Mouse (Mus musculus): ENCODE measurements around the gene Plxnb1. TPM values are rescaled to one million over a fixed set of nuclear protein-coding genes. Genes with fewer than 3 reads are reported as not detected.

Gene Plxnb1
- polyA plus RNA-seq, 1 experiment from 2014 or later: 3.0 TPM

- Histone ChIP-seq H3K4me1 (replicated peaks; ENCODE audit: control insufficient read depth, insufficient read depth) (no peaks in the 10 kb centered on the region), H3K4me2 (replicated peaks; ENCODE audit: low read depth) (no peak overlapping the region), H3K9me3 (ENCODE audit: control insufficient read depth, low read length) (no peaks in the 10 kb centered on the region), H3K27ac (replicated peaks) (no peak overlapping the region), H3K4me3 (ENCODE audit: low read depth, low read length) (no peak overlapping the region), H3K27me3 (ENCODE audit: control insufficient read depth, insufficient read depth, low read length) (no peaks in the 10 kb centered on the region), H3K36me3 (ENCODE audit: control insufficient read depth, insufficient read depth, low read length) (peaks cover 25% of the 10 kb centered on the region), H3K9ac (ENCODE audit: low read length) (no peak overlapping the region)
- DNase-seq (ENCODE audit: low spot score) (peak; percentile 9), ATAC-seq (ENCODE audit: low FRiP score, low TSS enrichment) (no peak)
- 79% methylated on average over 8 of the region's 8 CpGs for WGBS
- TF ChIP-seq CTCF (IDR thresholded peaks at IDR 0.05; ENCODE audit: low read depth) (no peak), EP300 (optimal IDR thresholded peaks at IDR 0.05) (no peak)
Observed at GRCm38 (mm10) chr9:109113331-109113730, 18.1 kb downstream of the Plxnb1 start.

DNA sequence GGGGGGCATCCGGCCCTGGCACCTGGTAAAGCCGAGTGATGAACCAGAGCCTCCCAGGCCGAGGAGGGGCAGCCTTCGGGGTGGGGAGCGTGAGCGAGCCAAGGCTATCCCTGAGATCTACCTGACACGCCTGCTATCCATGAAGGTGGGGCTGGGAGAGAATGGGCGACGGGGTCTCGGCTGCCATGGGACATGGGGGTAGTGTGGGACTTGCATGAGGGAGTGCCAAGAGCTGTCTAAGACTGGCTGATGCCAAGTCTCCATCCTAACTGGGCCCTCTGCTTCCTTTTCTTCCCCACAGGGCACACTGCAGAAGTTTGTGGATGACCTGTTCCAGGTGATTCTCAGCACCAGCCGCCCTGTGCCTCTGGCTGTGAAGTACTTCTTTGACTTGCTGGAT, 19.1 kb downstream of the Plxnb1 start:
- peaks cover 23% of the 10 kb centered on the region for H3K36me3 ChIP-seq (ENCODE audit: control insufficient read depth, insufficient read depth, low read length)
- DNase-seq (ENCODE audit: low spot score): peak; percentile 11

DNA sequence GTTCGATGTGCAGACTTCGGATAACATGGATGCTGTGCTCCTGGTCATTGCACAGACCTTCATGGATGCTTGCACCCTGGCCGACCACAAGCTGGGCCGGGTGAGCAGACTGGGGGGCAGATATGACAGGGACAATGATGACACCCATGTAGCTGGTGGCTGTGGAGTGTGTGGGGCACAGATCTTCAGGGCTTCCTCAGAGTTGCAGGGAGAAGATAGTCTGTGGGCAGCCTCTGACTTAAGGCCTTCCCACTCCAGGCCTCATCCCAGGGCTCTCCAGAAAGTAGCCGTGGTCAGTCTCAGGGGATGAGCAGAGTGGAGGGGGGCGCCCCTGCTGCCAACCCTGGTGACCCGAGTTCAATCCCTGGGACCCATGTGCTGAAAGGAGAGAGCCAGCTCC, 19.7 kb downstream of the Plxnb1 start:
- H3K36me3 ChIP-seq (ENCODE audit: control insufficient read depth, insufficient read depth, low read length): peaks cover 23% of the 10 kb centered on the region
- WGBS: 88% methylated on average over 7 of the region's 7 CpGs
- TF ChIP-seq EP300 (optimal IDR thresholded peaks at IDR 0.05): no peak
- DNase-seq (ENCODE audit: low spot score) (peak; percentile 10), ATAC-seq (ENCODE audit: low FRiP score, low TSS enrichment) (no peak)
- no peak overlapping the region for H3K4me3 ChIP-seq (ENCODE audit: low read depth, low read length)
- no peaks in the 10 kb centered on the region for H3K4me1 ChIP-seq (replicated peaks; ENCODE audit: control insufficient read depth, insufficient read depth)
- H3K27me3 ChIP-seq (ENCODE audit: control insufficient read depth, insufficient read depth, low read length): no peaks in the 10 kb centered on the region
- no peaks in the 10 kb centered on the region for H3K9me3 ChIP-seq (ENCODE audit: control insufficient read depth, low read length)
- H3K4me2 ChIP-seq (replicated peaks; ENCODE audit: low read depth): no peak overlapping the region
- no peak overlapping the region for H3K27ac ChIP-seq (replicated peaks)
- H3K9ac ChIP-seq (ENCODE audit: low read length): no peak overlapping the region

More for the DNA sequence above, 19.1 kb downstream of the Plxnb1 start:
- no peaks in the 10 kb centered on the region for H3K27me3 ChIP-seq (ENCODE audit: control insufficient read depth, insufficient read depth, low read length)
- H3K4me3 ChIP-seq (ENCODE audit: low read depth, low read length): no peak overlapping the region
- no peak overlapping the region for H3K4me2 ChIP-seq (replicated peaks; ENCODE audit: low read depth)
- no peaks in the 10 kb centered on the region for H3K9me3 ChIP-seq (ENCODE audit: control insufficient read depth, low read length)
- H3K9ac ChIP-seq (ENCODE audit: low read length): no peak overlapping the region
- no peak for ATAC-seq (ENCODE audit: low FRiP score, low TSS enrichment)
- WGBS: 89% methylated on average over 11 of the region's 11 CpGs
- H3K4me1 ChIP-seq (replicated peaks; ENCODE audit: control insufficient read depth, insufficient read depth): no peaks in the 10 kb centered on the region
- H3K27ac ChIP-seq (replicated peaks): no peak overlapping the region
- TF ChIP-seq CTCF (IDR thresholded peaks at IDR 0.05; ENCODE audit: low read depth): no peak
- TF ChIP-seq EP300 (optimal IDR thresholded peaks at IDR 0.05): no peak

- H3K36me3 ChIP-seq (ENCODE audit: control insufficient read depth, insufficient read depth, low read length): peaks cover 20% of the 10 kb centered on the region
Observed at GRCm38 (mm10) chr9:109116205-109116604, 21.0 kb downstream of the Plxnb1 start.

GRCm38 (mm10) chr9:109118106-109118505, 22.9 kb downstream of the Plxnb1 start:
- H3K9me3 ChIP-seq (ENCODE audit: control insufficient read depth, low read length): no peaks in the 10 kb centered on the region
- no peaks in the 10 kb centered on the region for H3K27me3 ChIP-seq (ENCODE audit: control insufficient read depth, insufficient read depth, low read length)
- no peaks in the 10 kb centered on the region for H3K4me1 ChIP-seq (replicated peaks; ENCODE audit: control insufficient read depth, insufficient read depth)
- H3K4me2 ChIP-seq (replicated peaks; ENCODE audit: low read depth): no peak overlapping the region
- H3K4me3 ChIP-seq (ENCODE audit: low read depth, low read length): no peak overlapping the region
- ATAC-seq (ENCODE audit: low FRiP score, low TSS enrichment) (no peak), DNase-seq (ENCODE audit: low spot score) (no peak)
- no peak for TF ChIP-seq CTCF (IDR thresholded peaks at IDR 0.05; ENCODE audit: low read depth)
- TF ChIP-seq EP300 (optimal IDR thresholded peaks at IDR 0.05): no peak
- WGBS: 87% methylated on average over 4 of the region's 4 CpGs
- H3K36me3 ChIP-seq (ENCODE audit: control insufficient read depth, insufficient read depth, low read length): peaks cover 13% of the 10 kb centered on the region; the same call in 1 of the 2 replicates
- H3K9ac ChIP-seq (ENCODE audit: low read length): no peak overlapping the region
- H3K27ac ChIP-seq (replicated peaks): no peak overlapping the region; the same call in 1 of the 2 replicates

More at GRCm38 (mm10) chr9:109116205-109116604, 21.0 kb downstream of the Plxnb1 start:
- Histone ChIP-seq H3K27ac (replicated peaks) (no peak overlapping the region), H3K4me2 (replicated peaks; ENCODE audit: low read depth) (no peak overlapping the region), H3K27me3 (ENCODE audit: control insufficient read depth, insufficient read depth, low read length) (no peaks in the 10 kb centered on the region), H3K9ac (ENCODE audit: low read length) (no peak overlapping the region), H3K4me3 (ENCODE audit: low read depth, low read length) (no peak overlapping the region), H3K9me3 (ENCODE audit: control insufficient read depth, low read length) (no peaks in the 10 kb centered on the region), H3K4me1 (replicated peaks; ENCODE audit: control insufficient read depth, insufficient read depth) (no peaks in the 10 kb centered on the region)
- WGBS: 89% methylated on average over 10 of the region's 10 CpGs
- ATAC-seq (ENCODE audit: low FRiP score, low TSS enrichment) (no peak), DNase-seq (ENCODE audit: low spot score) (peak; percentile 10)
- TF ChIP-seq CTCF (IDR thresholded peaks at IDR 0.05; ENCODE audit: low read depth): no peak
- no peak for TF ChIP-seq EP300 (optimal IDR thresholded peaks at IDR 0.05)

- Histone ChIP-seq H3K9me3 (ENCODE audit: control insufficient read depth, low read length) (no peaks in the 10 kb centered on the region), H3K9ac (ENCODE audit: low read length) (no peak overlapping the region), H3K27me3 (ENCODE audit: control insufficient read depth, insufficient read depth, low read length) (no peaks in the 10 kb centered on the region), H3K4me1 (replicated peaks; ENCODE audit: control insufficient read depth, insufficient read depth) (no peaks in the 10 kb centered on the region), H3K4me2 (replicated peaks; ENCODE audit: low read depth) (no peak overlapping the region), H3K4me3 (ENCODE audit: low read depth, low read length) (no peak overlapping the region), H3K36me3 (ENCODE audit: control insufficient read depth, insufficient read depth, low read length) (0 out of 2 replicates have a peak, but pooled peaks cover 9% of the 10 kb centered on the region), H3K27ac (replicated peaks) (no peak overlapping the region; the same call in 1 of the 2 replicates)
- DNase-seq (ENCODE audit: low spot score): peak; percentile 27
- TF ChIP-seq CTCF (IDR thresholded peaks at IDR 0.05; ENCODE audit: low read depth): no peak
- TF ChIP-seq EP300 (optimal IDR thresholded peaks at IDR 0.05): no peak
- 62% methylated on average over 9 of the region's 9 CpGs for WGBS
- ATAC-seq (ENCODE audit: low FRiP score, low TSS enrichment): peak; percentile 75
Observed at GRCm38 (mm10) chr9:109119571-109119970, 24.4 kb downstream of the Plxnb1 start.
